Mouse (Mus musculus): Measurements from ENCODE around the gene Rtn3.
"Not testable (repeated sequence)": the region's sequence is repeated elsewhere in the genome, so short reads cannot be mapped to it uniquely, and the experiment has no call there.

The Rtn3 gene

GRCm38 (mm10) chr19:7482599-7483511 lies at the start of gene Rtn3:
Rtn3 (minus strand) TSS chr19:7483281.
- peak; percentile 98 for DNase-seq (ENCODE audit: low read depth, low spot score)

- DNase-seq (ENCODE audit: low read depth, low spot score), result no peak
These were observed 48.8 kb upstream of the Rtn3 start for GRCm38 (mm10) chr19:7531906-7532305.

GRCm38 (mm10) chr19:7528639-7529428 lies 45.8 kb upstream of the Rtn3 start:
- DNase-seq (ENCODE audit: low read depth, low spot score), result peak; percentile 79

GRCm38 (mm10) chr19:7524879-7525278 lies 41.8 kb upstream of the Rtn3 start:
- DNase-seq (ENCODE audit: low read depth, low spot score), result peak; percentile 65

- DNase-seq (ENCODE audit: low read depth, low spot score), result no peak
These were observed 40.7 kb upstream of the Rtn3 start for GRCm38 (mm10) chr19:7523781-7524180.

- peak; percentile 49 for DNase-seq (ENCODE audit: low read depth, low spot score)
These were observed 40.2 kb upstream of the Rtn3 start for GRCm38 (mm10) chr19:7523292-7523691.

- no peak for DNase-seq (ENCODE audit: low read depth, low spot score)
These were observed 39.8 kb upstream of the Rtn3 start for GRCm38 (mm10) chr19:7522856-7523255.

- DNase-seq (ENCODE audit: low read depth, low spot score), result no peak
These were observed 38.5 kb upstream of the Rtn3 start for GRCm38 (mm10) chr19:7521619-7522018.

GRCm38 (mm10) chr19:7516437-7516836 lies 33.4 kb upstream of the Rtn3 start:
- no peak for DNase-seq (ENCODE audit: low read depth, low spot score)

GRCm38 (mm10) chr19:7508026-7508425 lies 24.9 kb upstream of the Rtn3 start:
- DNase-seq (ENCODE audit: low read depth, low spot score), result peak; percentile 31

GRCm38 (mm10) chr19:7506321-7506720 lies 23.2 kb upstream of the Rtn3 start:
- peak; percentile 65 for DNase-seq (ENCODE audit: low read depth, low spot score)

GRCm38 (mm10) chr19:7502432-7502831 lies 19.4 kb upstream of the Rtn3 start:
- DNase-seq (ENCODE audit: low read depth, low spot score), result no peak

GRCm38 (mm10) chr19:7500701-7501100 lies 17.6 kb upstream of the Rtn3 start:
- DNase-seq (ENCODE audit: low read depth, low spot score), result no peak

GRCm38 (mm10) chr19:7498816-7499215 lies 15.7 kb upstream of the Rtn3 start:
- peak; percentile 94 for DNase-seq (ENCODE audit: low read depth, low spot score)

- DNase-seq (ENCODE audit: low read depth, low spot score), result not testable (repeated sequence)
These were observed 13.0 kb upstream of the Rtn3 start for GRCm38 (mm10) chr19:7496070-7496469.

GRCm38 (mm10) chr19:7495221-7496038 lies 12.3 kb upstream of the Rtn3 start:
- DNase-seq (ENCODE audit: low read depth, low spot score), result peak; percentile 53

GRCm38 (mm10) chr19:7494187-7495015 lies 11.3 kb upstream of the Rtn3 start:
- peak; percentile 97 for DNase-seq (ENCODE audit: low read depth, low spot score)

GRCm38 (mm10) chr19:7493352-7494186 lies 10.5 kb upstream of the Rtn3 start, which contains the start of gene Atl3:
Atl3 (plus strand) TSS chr19:7494040.
- no peak for DNase-seq (ENCODE audit: low read depth, low spot score)

- no peak for DNase-seq (ENCODE audit: low read depth, low spot score)
These were observed 9.6 kb upstream of the Rtn3 start for GRCm38 (mm10) chr19:7492682-7493081.

GRCm38 (mm10) chr19:7491960-7492359 lies 8.9 kb upstream of the Rtn3 start:
- no peak for DNase-seq (ENCODE audit: low read depth, low spot score)
